Mouse (Mus musculus) testis, adult 2 months (tissue): ENCODE data around the gene 4931428L18Rik. TPM values are rescaled to one million over a fixed set of nuclear protein-coding genes. Genes with fewer than 3 reads are reported as not detected.
"Not testable (repeated sequence)": the region's sequence is repeated elsewhere in the genome, so short reads cannot be mapped to it uniquely, and the experiment has no call there.

Source experiments
- H3K27ac ChIP-seq: fragments of 200-500 bp; 2 replicates; pipeline ENCODE4 v1.5.1; 2012; ENCODE audit warnings: low read depth, low read length; ENCODE audit not compliant: control insufficient read depth, insufficient read depth
- H3K27me3 ChIP-seq: fragments of 200-500 bp; 2 replicates; pipeline ENCODE4 v1.6.1; 2012; ENCODE audit warnings: mild to moderate bottlenecking, low read length, moderate library complexity; ENCODE audit not compliant: control insufficient read depth, insufficient read depth
- H3K36me3 ChIP-seq: fragments of 200-500 bp; 2 replicates; pipeline ENCODE4 v1.6.1; 2012; ENCODE audit warnings: mild to moderate bottlenecking, low read length; ENCODE audit not compliant: control insufficient read depth, insufficient read depth
- H3K4me1 ChIP-seq: fragments of 200-500 bp; 2 replicates; pipeline ENCODE4 v1.6.1; 2012; ENCODE audit warnings: low read length; ENCODE audit not compliant: control insufficient read depth, insufficient read depth
- H3K4me3 ChIP-seq: fragments of 200-500 bp; 2 replicates; pipeline ENCODE4 v1.5.1; 2012; ENCODE audit warnings: low read depth, mild to moderate bottlenecking, low read length, moderate library complexity, mixed read lengths; ENCODE audit not compliant: control insufficient read depth
- CTCF ChIP-seq: fragments of 200-500 bp; IDR thresholded peaks from 2 replicates; pipeline ENCODE4 v1.5.1; 2012; ENCODE audit warnings: low read depth, mild to moderate bottlenecking, inconsistent platforms, low read length, moderate library complexity; ENCODE audit not compliant: control insufficient read depth, insufficient read depth, insufficient replicate concordance
- POLR2A ChIP-seq: fragments of 200-500 bp; IDR thresholded peaks from 2 replicates; pipeline ENCODE4 v1.6.1; 2012; ENCODE audit warnings: low read depth, mild to moderate bottlenecking, inconsistent platforms, low read length, moderate library complexity; ENCODE audit not compliant: control insufficient read depth
- polyA plus RNA-seq: library from polyadenylated mRNA; depleted of rRNA; stranded (reverse); fragments of >200 nt; gene quantifications from 2 replicates; pipeline ENCODE4 v1.2.3, GENCODE M21; 2012

Gene 4931428L18Rik
- polyA plus RNA-seq, 1 experiment: 122 TPM

- Histone ChIP-seq H3K27me3 (no peaks in the 10 kb centered on the region), H3K27ac (no peak overlapping the region), H3K4me1 (no peaks in the 10 kb centered on the region), H3K4me3 (no peak overlapping the region), H3K36me3 (no peaks in the 10 kb centered on the region)
- TF ChIP-seq CTCF: no peak
- no peak for TF ChIP-seq POLR2A
Measured at GRCm38 (mm10) chr1:31019283-31019682, 203.2 kb downstream of the 4931428L18Rik start.

GRCm38 (mm10) chr1:31017377-31017776 lies 205.1 kb downstream of the 4931428L18Rik start:
- Histone ChIP-seq H3K27me3 (no peaks in the 10 kb centered on the region), H3K4me1 (no peaks in the 10 kb centered on the region), H3K27ac (no peak overlapping the region), H3K36me3 (no peaks in the 10 kb centered on the region), H3K4me3 (no peak overlapping the region)
- TF ChIP-seq POLR2A: no peak
- no peak for TF ChIP-seq CTCF

GRCm38 (mm10) chr1:31016068-31016467 lies 206.4 kb downstream of the 4931428L18Rik start:
- Histone ChIP-seq H3K36me3 (no peaks in the 10 kb centered on the region), H3K4me3 (no peak overlapping the region), H3K4me1 (no peaks in the 10 kb centered on the region), H3K27me3 (no peaks in the 10 kb centered on the region), H3K27ac (no peak overlapping the region)
- no peak for TF ChIP-seq POLR2A
- TF ChIP-seq CTCF: no peak

GRCm38 (mm10) chr1:31015261-31015660 lies 207.2 kb downstream of the 4931428L18Rik start:
- no peaks in the 10 kb centered on the region for H3K27me3 ChIP-seq
- H3K4me3 ChIP-seq: no peak overlapping the region
- no peaks in the 10 kb centered on the region for H3K36me3 ChIP-seq
- H3K27ac ChIP-seq: no peak overlapping the region
- TF ChIP-seq POLR2A (no peak), CTCF (no peak)
- no peaks in the 10 kb centered on the region for H3K4me1 ChIP-seq

- not testable (repeated sequence) for H3K4me1 ChIP-seq, H3K4me3 ChIP-seq, H3K27ac ChIP-seq, H3K36me3 ChIP-seq, H3K27me3 ChIP-seq
Measured at GRCm38 (mm10) chr1:30977868-30978267, 244.6 kb downstream of the 4931428L18Rik start, which contains the start of gene AC153137.1. TSS of gene AC153137.1 (minus strand) at chr1:30977968.

GRCm38 (mm10) chr1:30977239-30977638 lies 245.2 kb downstream of the 4931428L18Rik start:
- H3K4me1 ChIP-seq, H3K4me3 ChIP-seq, H3K27ac ChIP-seq, H3K27me3 ChIP-seq, H3K36me3 ChIP-seq: not testable (repeated sequence)

- Histone ChIP-seq H3K4me1 (no peaks in the 10 kb centered on the region), H3K27me3 (no peaks in the 10 kb centered on the region), H3K4me3 (peak overlapping the region; percentile 75; the same call in 1 of the 2 replicates), H3K36me3 (peaks cover 1% of the 10 kb centered on the region), H3K27ac (0 out of 2 replicates have a peak overlapping the region, but pooled peaks have one; percentile 36)
- TF ChIP-seq POLR2A (no peak), CTCF (no peak)
Measured at GRCm38 (mm10) chr1:30951795-30952194, 270.7 kb downstream of the 4931428L18Rik start.

- TF ChIP-seq POLR2A: no peak
- TF ChIP-seq CTCF: no peak
- Histone ChIP-seq H3K27me3 (no peaks in the 10 kb centered on the region), H3K4me3 (peak overlapping the region; percentile 97; the same call in 1 of the 2 replicates), H3K27ac (peak overlapping the region; percentile 99), H3K4me1 (no peaks in the 10 kb centered on the region), H3K36me3 (peaks cover 1% of the 10 kb centered on the region)
Measured at GRCm38 (mm10) chr1:30950456-30950835, 272.0 kb downstream of the 4931428L18Rik start.
